Mouse (Mus musculus) small intestine, adult 2 months (tissue): ENCODE data around the gene Rgcc. TPM values are rescaled to one million over a fixed set of nuclear protein-coding genes. Genes with fewer than 3 reads are reported as not detected.

Source experiments
- H3K27ac ChIP-seq: fragments of 200-500 bp; 2 replicates; pipeline ENCODE4 v1.5.1; 2012; ENCODE audit warnings: low read depth, low read length, control low read depth, inconsistent platforms; ENCODE audit not compliant: insufficient read depth
- H3K27me3 ChIP-seq: fragments of 200-500 bp; 2 replicates; pipeline ENCODE4 v1.6.1; 2012; ENCODE audit warnings: mild to moderate bottlenecking, moderate library complexity, low read length, inconsistent platforms; ENCODE audit not compliant: control insufficient read depth, insufficient read depth
- H3K36me3 ChIP-seq: fragments of 200-500 bp; 2 replicates; pipeline ENCODE4 v1.6.1; 2012; ENCODE audit warnings: mild to moderate bottlenecking, low read length, control low read depth, inconsistent platforms; ENCODE audit not compliant: control insufficient read depth, insufficient read depth
- H3K4me1 ChIP-seq: fragments of 200-500 bp; 2 replicates; pipeline ENCODE4 v1.6.1; 2012; ENCODE audit warnings: low read length, inconsistent platforms, mixed read lengths; ENCODE audit not compliant: control insufficient read depth, insufficient read depth, insufficient read length
- H3K4me3 ChIP-seq: fragments of 200-500 bp; 2 replicates; pipeline ENCODE4 v1.5.1; 2012; ENCODE audit warnings: low read depth, mild to moderate bottlenecking, control low read depth, inconsistent platforms, low read length, moderate library complexity
- CTCF ChIP-seq: fragments of 200-500 bp; IDR thresholded peaks from 2 replicates; pipeline ENCODE4 v1.5.1; 2012; ENCODE audit warnings: low read depth, mild to moderate bottlenecking, control low read depth, inconsistent platforms, low read length, moderate library complexity, mixed read lengths; ENCODE audit not compliant: insufficient replicate concordance, insufficient read length; ENCODE audit errors: extremely low read depth
- POLR2A ChIP-seq: fragments of 200-500 bp; IDR thresholded peaks from 2 replicates; pipeline ENCODE4 v1.6.1; 2012; ENCODE audit warnings: low read depth, mild to moderate bottlenecking, control low read depth, inconsistent platforms, low read length, moderate library complexity
- WGBS: fragments of 180-500 bp; shearing (Covaris S2); methylation state at CpG from one replicate; pipeline ENCODE4 v1.1.7; 2018; 5-methylcytosine and 5-hydroxymethylcytosine counted together
- polyA plus RNA-seq: library from polyadenylated mRNA; depleted of rRNA; stranded (reverse); fragments of >200 nt; gene quantifications from 2 replicates; pipeline ENCODE4 v1.2.3, GENCODE M21; 2012

The Rgcc gene
- polyA plus RNA-seq, 1 experiment, result 42.1 TPM

GRCm38 (mm10) chr14:79321152-79321551, 19.7 kb upstream of the Rgcc start:
- Histone ChIP-seq H3K27ac (no peak overlapping the region), H3K27me3 (no peaks in the 10 kb centered on the region), H3K36me3 (no peaks in the 10 kb centered on the region), H3K4me1 (no peaks in the 10 kb centered on the region), H3K4me3 (no peak overlapping the region)
- 36% methylated on average over 8 of the region's 8 CpGs for WGBS
- TF ChIP-seq CTCF, result peak; percentile 28; the same call in 1 of the 2 replicates
- TF ChIP-seq POLR2A, result no peak

- H3K4me1 ChIP-seq, result no peaks in the 10 kb centered on the region
- no peak overlapping the region for H3K27ac ChIP-seq
- WGBS, result 84% methylated on average over 2 of the region's 2 CpGs
- TF ChIP-seq CTCF (no peak), POLR2A (no peak)
- H3K4me3 ChIP-seq, result no peak overlapping the region
- H3K36me3 ChIP-seq, result no peaks in the 10 kb centered on the region
- H3K27me3 ChIP-seq, result no peaks in the 10 kb centered on the region
Observed at GRCm38 (mm10) chr14:79317602-79318001, 16.2 kb upstream of the Rgcc start.

- TF ChIP-seq CTCF (no peak), POLR2A (no peak)
- Histone ChIP-seq H3K4me1 (no peaks in the 10 kb centered on the region), H3K36me3 (no peaks in the 10 kb centered on the region), H3K4me3 (no peak overlapping the region), H3K27ac (no peak overlapping the region), H3K27me3 (no peaks in the 10 kb centered on the region)
- WGBS, result 64% methylated on average over 7 of the region's 7 CpGs
Observed at GRCm38 (mm10) chr14:79315877-79316276, 14.4 kb upstream of the Rgcc start.

- TF ChIP-seq POLR2A (no peak), CTCF (no peak)
- Histone ChIP-seq H3K36me3 (no peaks in the 10 kb centered on the region), H3K4me1 (no peaks in the 10 kb centered on the region), H3K27me3 (no peaks in the 10 kb centered on the region), H3K4me3 (no peak overlapping the region), H3K27ac (no peak overlapping the region)
- WGBS, result 86% methylated on average over 12 of the region's 12 CpGs
Observed at GRCm38 (mm10) chr14:79314245-79315010, 13.0 kb upstream of the Rgcc start.

GRCm38 (mm10) chr14:79313439-79314175, 12.2 kb upstream of the Rgcc start:
- Histone ChIP-seq H3K4me1 (no peaks in the 10 kb centered on the region), H3K36me3 (no peaks in the 10 kb centered on the region), H3K27ac (no peak overlapping the region), H3K4me3 (no peak overlapping the region), H3K27me3 (no peaks in the 10 kb centered on the region)
- 82% methylated on average over 8 of the region's 8 CpGs for WGBS
- TF ChIP-seq CTCF, result no peak
- no peak for TF ChIP-seq POLR2A

- H3K4me1 ChIP-seq, result no peaks in the 10 kb centered on the region
- no peak overlapping the region for H3K4me3 ChIP-seq
- WGBS, result 78% methylated on average over 4 of the region's 4 CpGs
- TF ChIP-seq CTCF (no peak), POLR2A (no peak)
- H3K27ac ChIP-seq, result no peak overlapping the region
- no peaks in the 10 kb centered on the region for H3K36me3 ChIP-seq
- H3K27me3 ChIP-seq, result no peaks in the 10 kb centered on the region
Observed at GRCm38 (mm10) chr14:79312719-79313118, 11.3 kb upstream of the Rgcc start.

- no peak overlapping the region for H3K27ac ChIP-seq
- H3K27me3 ChIP-seq, result no peaks in the 10 kb centered on the region
- TF ChIP-seq POLR2A (no peak), CTCF (no peak)
- H3K4me3 ChIP-seq, result no peak overlapping the region
- H3K4me1 ChIP-seq, result no peaks in the 10 kb centered on the region
- 54% methylated on average over 4 of the region's 4 CpGs for WGBS
- no peaks in the 10 kb centered on the region for H3K36me3 ChIP-seq
Observed at GRCm38 (mm10) chr14:79311918-79312454, 10.5 kb upstream of the Rgcc start.
